Mouse (Mus musculus) CH12.LX (cell line): ENCODE measurements around the gene Mroh2a. TPM values are rescaled to one million over a fixed set of nuclear protein-coding genes. Genes with fewer than 3 reads are reported as not detected.

Experiments
- DNase-seq: peaks from one replicate; pipeline ENCODE4 v3.0.0-alpha.2; 2013; ENCODE audit errors: extremely low read depth
- H3K27ac ChIP-seq: 2 replicates; pipeline ENCODE4 v1.5.1; 2012; ENCODE audit warnings: low read depth, mild to moderate bottlenecking, control low read depth, moderate library complexity; ENCODE audit not compliant: insufficient read depth
- H3K27me3 ChIP-seq: replicated peaks from 2 replicates; pipeline ENCODE3; 2012; ENCODE audit warnings: inconsistent platforms
- H3K36me3 ChIP-seq, 2 experiments: replicated peaks in 1 of 2; 2 replicates each; pipeline versions ENCODE3 to v1.6.1; 2012; ENCODE audit warnings: inconsistent platforms in 1 of 2, low read length in 1 of 2, mild to moderate bottlenecking in 1 of 2, mixed read lengths in 1 of 2, moderate library complexity in 1 of 2; ENCODE audit not compliant: control insufficient read depth in 1 of 2, insufficient read depth in 1 of 2
- H3K4me1 ChIP-seq, 2 experiments: 2 replicates each; pipeline ENCODE4 v1.6.1; 2012; ENCODE audit warnings: inconsistent platforms in 1 of 2, moderate library complexity in 1 of 2; ENCODE audit not compliant: insufficient read depth in 2 of 2, control insufficient read depth in 1 of 2
- H3K4me2 ChIP-seq: 2 replicates; pipeline ENCODE4 v1.6.1; 2012; ENCODE audit warnings: low read depth, mild to moderate bottlenecking, control low read depth; ENCODE audit not compliant: poor library complexity, insufficient read depth, severe bottlenecking
- H3K4me3 ChIP-seq, 3 experiments: fragments of 150-350 bp in 1 of 3; sonication (generic) in 1 of 3; replicated peaks in 1 of 3; 2 replicates each; pipeline versions ENCODE3 to v1.5.1; 2011 to 2012; ENCODE audit warnings: low read depth in 2 of 3, low read length in 2 of 3, mild to moderate bottlenecking in 2 of 3, moderate library complexity in 2 of 3, control low read depth in 1 of 3, improper control_type of control experiment in 1 of 3, inconsistent platforms in 1 of 3, mixed read lengths in 1 of 3; ENCODE audit not compliant: poor library complexity in 1 of 3
- H3K79me2 ChIP-seq: replicated peaks from 2 replicates; pipeline ENCODE4 v1.6.1; 2012; ENCODE audit warnings: mild to moderate bottlenecking, moderate library complexity; ENCODE audit not compliant: control insufficient read depth, poor library complexity, insufficient read depth, severe bottlenecking; ENCODE audit errors: extremely low read depth
- H3K9ac ChIP-seq: 2 replicates; pipeline ENCODE4 v1.6.1; 2012; ENCODE audit warnings: low read depth, mild to moderate bottlenecking, control low read depth, moderate library complexity; ENCODE audit not compliant: insufficient read depth
- H3K9me3 ChIP-seq: replicated peaks from 2 replicates; pipeline ENCODE3; 2012; ENCODE audit warnings: low read length, inconsistent platforms, mixed read lengths
- BHLHE40 ChIP-seq: IDR thresholded peaks from 2 replicates; pipeline ENCODE4 v1.6.1; 2011; ENCODE audit warnings: mild to moderate bottlenecking, low read depth, low read length, improper control_type of control experiment
- E2F4 ChIP-seq: IDR thresholded peaks from 2 replicates; pipeline ENCODE4 v1.6.1; 2011; ENCODE audit warnings: low read depth, low read length, improper control_type of control experiment; ENCODE audit not compliant: insufficient replicate concordance
- ELF1 ChIP-seq: IDR thresholded peaks from 2 replicates; pipeline ENCODE4 v1.6.1; 2014; ENCODE audit warnings: low read depth, mild to moderate bottlenecking, inconsistent platforms, low read length, improper control_type of control experiment
- ETS1 ChIP-seq: conservative IDR thresholded peaks from 2 replicates; pipeline ENCODE4 v1.6.1; 2012; ENCODE audit warnings: low read depth, mild to moderate bottlenecking, inconsistent platforms, low read length, improper control_type of control experiment, moderate library complexity
- GABPA ChIP-seq: IDR thresholded peaks from 2 replicates; pipeline ENCODE4 v1.6.1; 2012; ENCODE audit warnings: low read depth, low read length, improper control_type of control experiment, inconsistent platforms; ENCODE audit not compliant: insufficient replicate concordance
- JUN ChIP-seq: IDR thresholded peaks from 2 replicates; pipeline ENCODE4 v1.6.1; 2011; ENCODE audit warnings: low read depth, mild to moderate bottlenecking, low read length, improper control_type of control experiment, moderate library complexity; ENCODE audit not compliant: insufficient read depth
- JUND ChIP-seq: conservative IDR thresholded peaks from 2 replicates; pipeline ENCODE4 v1.6.1; 2011; ENCODE audit warnings: low read depth, low read length, improper control_type of control experiment
- KAT2A ChIP-seq: IDR thresholded peaks from 2 replicates; pipeline ENCODE4 v1.6.1; 2012; ENCODE audit warnings: low read length, improper control_type of control experiment, inconsistent platforms; ENCODE audit not compliant: insufficient replicate concordance
- MAX ChIP-seq: IDR thresholded peaks from 2 replicates; pipeline ENCODE4 v1.6.1; 2011; ENCODE audit warnings: low read length, improper control_type of control experiment
- MYC ChIP-seq: IDR thresholded peaks from 2 replicates; pipeline ENCODE4 v1.6.1; 2011; ENCODE audit warnings: low read depth, mild to moderate bottlenecking, improper control_type of control experiment, low read length
- NELFE ChIP-seq: IDR thresholded peaks from 2 replicates; pipeline ENCODE4 v1.6.1; 2011; ENCODE audit warnings: low read depth, low read length, improper control_type of control experiment
- PAX5 ChIP-seq: IDR thresholded peaks from 2 replicates; pipeline ENCODE4 v1.6.1; 2012; ENCODE audit warnings: low read length, inconsistent platforms, mixed read lengths
- POLR2A ChIP-seq: IDR thresholded peaks from 2 replicates; pipeline ENCODE4 v1.6.1; 2011; ENCODE audit warnings: low read depth, mild to moderate bottlenecking, improper control_type of control experiment, low read length
- RCOR1 ChIP-seq: conservative IDR thresholded peaks from 2 replicates; pipeline ENCODE4 v1.6.1; 2012; ENCODE audit warnings: low read depth, mild to moderate bottlenecking, inconsistent platforms, low read length, improper control_type of control experiment
- SIN3A ChIP-seq: IDR thresholded peaks from 2 replicates; pipeline ENCODE4 v1.6.1; 2012; ENCODE audit warnings: low read length, improper control_type of control experiment, inconsistent platforms
- SMC3 ChIP-seq: IDR thresholded peaks from 2 replicates; pipeline ENCODE4 v1.6.1; 2011; ENCODE audit warnings: low read depth, low read length, improper control_type of control experiment
- TBP ChIP-seq: conservative IDR thresholded peaks from 2 replicates; pipeline ENCODE4 v1.6.1; 2011; ENCODE audit warnings: low read depth, low read length, improper control_type of control experiment
- USF1 ChIP-seq: IDR thresholded peaks from 2 replicates; pipeline ENCODE4 v1.6.1; 2014; ENCODE audit warnings: low read depth, mild to moderate bottlenecking, inconsistent platforms, low read length, improper control_type of control experiment
- ZMIZ1 ChIP-seq: IDR thresholded peaks from 2 replicates; pipeline ENCODE4 v1.6.1; 2012; ENCODE audit warnings: low read depth, mild to moderate bottlenecking, inconsistent platforms, low read length, improper control_type of control experiment
- ZNF384 ChIP-seq: IDR thresholded peaks from 2 replicates; pipeline ENCODE4 v1.6.1; 2012; ENCODE audit warnings: low read depth, low read length, improper control_type of control experiment, inconsistent platforms
- dilution Hi-C: fragments of 300-500 bp; cut with MboI; formaldehyde crosslinking; loops from 2 replicates; pipeline ENCODE4 v1.14.3; 2020; ENCODE audit warnings: low sequenced_read_pairs; ENCODE audit not compliant: extremely low pct_unique_long_range_greater_than_20kb, extremely low pct_ligation_motif_present
- in situ Hi-C: fragments of 300-500 bp; cut with MboI; formaldehyde crosslinking; loops from 3 replicates; pipeline ENCODE4 v1.14.3; 2019; ENCODE audit warnings: low sequenced_read_pairs, low pct_ligation_motif_present, low pct_unique_long_range_greater_than_20kb, mixed read lengths
- polyA plus RNA-seq: library from polyadenylated mRNA; unstranded; fragments of >175 nt; gene quantifications from 2 replicates; pipeline ENCODE4 v1.2.1, GENCODE M21; 2012; ENCODE audit warnings: low read depth; ENCODE audit not compliant: insufficient read length
- total RNA-seq, 2 experiments: library from RNA; depleted of rRNA; stranded (reverse); fragments of 300-350 nt in 1 of 2; fragments of >200 nt in 1 of 2; gene quantifications; 2 replicates each; pipeline ENCODE4 v1.2.3; 2012 to 2014

Gene Mroh2a
- total and polyA plus RNA-seq, 3 experiments = 0.17 to 1.0 TPM; not detected in 1

- no peaks in the 10 kb centered on the region for H3K79me2 ChIP-seq
- TF ChIP-seq MYC = no peak
- TF ChIP-seq TBP = no peak
- TF ChIP-seq ELF1 = no peak
- TF ChIP-seq ZNF384 = no peak
- TF ChIP-seq RCOR1 = no peak
- no peak for TF ChIP-seq MAX
- no peak for TF ChIP-seq ZMIZ1
- TF ChIP-seq POLR2A = no peak
- TF ChIP-seq SIN3A = no peak
- TF ChIP-seq E2F4 = no peak
- TF ChIP-seq USF1 = no peak
- no peak for DNase-seq
- no peaks in the 10 kb centered on the region for H3K4me1 ChIP-seq
- no peak overlapping the region for H3K27ac ChIP-seq
- no peaks in the 10 kb centered on the region for H3K36me3 ChIP-seq
- H3K9me3 ChIP-seq = peaks cover 84% of the 10 kb centered on the region
- H3K9ac ChIP-seq = no peak overlapping the region
- in situ Hi-C loops (no loop called here), dilution Hi-C loops (no loop called here)
- no peak overlapping the region for H3K4me3 ChIP-seq
- peaks cover 29% of the 10 kb centered on the region for H3K27me3 ChIP-seq
- no peak overlapping the region for H3K4me2 ChIP-seq
Measured at GRCm38 (mm10) chr1:88234248-88234610, 7.4 kb downstream of the Mroh2a start.

- peaks cover 84% of the 10 kb centered on the region for H3K9me3 ChIP-seq
- TF ChIP-seq E2F4 = no peak
- no peak for TF ChIP-seq PAX5
- TF ChIP-seq MAX = no peak
- no peak for TF ChIP-seq JUND
- TF ChIP-seq ZMIZ1 = no peak
- TF ChIP-seq GABPA = no peak
- no peak for TF ChIP-seq ETS1
- TF ChIP-seq NELFE = no peak
- no peak for TF ChIP-seq JUN
- TF ChIP-seq KAT2A = no peak
- TF ChIP-seq BHLHE40 = no peak
- TF ChIP-seq ELF1 = no peak
- no peak for TF ChIP-seq ZNF384
- no peak for TF ChIP-seq SMC3
- no peak overlapping the region for H3K4me2 ChIP-seq
- H3K4me1 ChIP-seq = no peaks in the 10 kb centered on the region
- dilution Hi-C loops (no loop called here), in situ Hi-C loops (no loop called here)
- H3K9ac ChIP-seq = no peak overlapping the region
- no peaks in the 10 kb centered on the region for H3K36me3 ChIP-seq
- no peaks in the 10 kb centered on the region for H3K79me2 ChIP-seq
- H3K27ac ChIP-seq = no peak overlapping the region
- no peak overlapping the region for H3K4me3 ChIP-seq
- H3K27me3 ChIP-seq = peaks cover 32% of the 10 kb centered on the region
- DNase-seq = no peak
Measured at GRCm38 (mm10) chr1:88234646-88235045, 7.9 kb downstream of the Mroh2a start.
